Mouse (Mus musculus) liver, embryonic 14.5 days (tissue): ENCODE results near the gene Eaf1.

Experiments used
- CTCF ChIP-seq: IDR thresholded peaks from 2 replicates; pipeline ENCODE4 v1.5.1; 2016; ENCODE audit warnings: antibody characterized with exemption, low read depth, control low read depth
- EP300 ChIP-seq: IDR thresholded peaks from 2 replicates; pipeline ENCODE4 v1.6.1; 2016; ENCODE audit warnings: antibody characterized with exemption, low read depth

DNA sequence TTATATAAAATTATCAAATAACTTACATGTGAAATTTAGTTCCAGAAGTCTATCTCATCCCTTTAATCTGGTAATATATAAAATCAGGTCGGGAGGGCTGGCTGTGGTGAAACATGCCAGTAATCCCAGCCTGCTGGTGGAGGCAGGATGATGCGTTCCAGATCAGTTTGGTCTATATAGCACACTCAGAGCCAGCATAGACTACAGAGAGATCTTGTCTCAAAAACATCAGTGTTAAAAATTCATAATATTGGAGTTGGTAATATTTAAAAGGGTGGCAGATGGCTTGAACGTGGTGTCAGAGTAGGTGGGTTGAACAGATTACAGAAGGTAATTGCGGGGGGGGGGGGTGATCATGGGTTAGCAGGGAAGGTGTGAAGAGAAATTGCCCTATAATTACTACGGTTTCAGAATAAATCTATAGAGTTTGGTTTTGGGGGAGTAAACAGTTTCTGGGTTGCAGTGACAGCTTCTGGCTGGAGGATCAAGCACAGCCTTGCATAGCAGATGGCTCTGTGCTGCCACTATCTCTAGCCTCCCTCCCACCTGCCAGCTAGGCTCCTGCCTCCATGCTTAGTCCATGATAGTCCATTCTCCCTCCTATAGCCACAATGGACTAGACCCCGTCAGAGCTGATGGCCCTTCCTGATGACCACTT, 38.0 kb upstream of the Eaf1 start:
- no peak for TF ChIP-seq CTCF
- TF ChIP-seq EP300, result no peak
